Mouse (Mus musculus): ENCODE measurements around the gene Gdf11. TPM values are rescaled to one million over a fixed set of nuclear protein-coding genes. Genes with fewer than 3 reads are reported as not detected.

Gene Gdf11
- polyA plus RNA-seq, 1 experiment = 0.02 TPM

- no peak for TF ChIP-seq GATA1 (IDR thresholded peaks at IDR 0.05; ENCODE audit: low read length)
Measured at GRCm38 (mm10) chr10:128923013-128923691, 31.6 kb upstream of the Gdf11 start.

DNA sequence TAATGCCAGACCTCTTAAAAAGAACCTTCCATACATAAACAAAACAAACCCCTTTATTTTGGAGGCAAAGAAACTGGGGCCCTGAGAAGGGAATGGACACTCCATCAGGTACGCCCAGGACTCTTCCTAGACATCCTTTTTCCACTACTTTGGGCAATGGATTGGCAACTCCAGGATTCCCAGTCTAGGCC is 31.2 kb upstream of the Gdf11 start, which contains the start of gene Rdh5:
Gene Rdh5 (minus strand): TSS at position 67 of the 191 bp plus-strand sequence.
- TF ChIP-seq GATA1 (IDR thresholded peaks at IDR 0.05; ENCODE audit: low read length) = no peak

GRCm38 (mm10) chr10:128921883-128922821 is 30.6 kb upstream of the Gdf11 start:
- no peak for TF ChIP-seq GATA1 (IDR thresholded peaks at IDR 0.05; ENCODE audit: low read length)

GRCm38 (mm10) chr10:128921251-128921650 is 29.7 kb upstream of the Gdf11 start:
- TF ChIP-seq GATA1 (IDR thresholded peaks at IDR 0.05; ENCODE audit: low read length) = no peak

- no peak for TF ChIP-seq GATA1 (IDR thresholded peaks at IDR 0.05; ENCODE audit: low read length)
Measured at GRCm38 (mm10) chr10:128920736-128921161, 29.2 kb upstream of the Gdf11 start.

DNA sequence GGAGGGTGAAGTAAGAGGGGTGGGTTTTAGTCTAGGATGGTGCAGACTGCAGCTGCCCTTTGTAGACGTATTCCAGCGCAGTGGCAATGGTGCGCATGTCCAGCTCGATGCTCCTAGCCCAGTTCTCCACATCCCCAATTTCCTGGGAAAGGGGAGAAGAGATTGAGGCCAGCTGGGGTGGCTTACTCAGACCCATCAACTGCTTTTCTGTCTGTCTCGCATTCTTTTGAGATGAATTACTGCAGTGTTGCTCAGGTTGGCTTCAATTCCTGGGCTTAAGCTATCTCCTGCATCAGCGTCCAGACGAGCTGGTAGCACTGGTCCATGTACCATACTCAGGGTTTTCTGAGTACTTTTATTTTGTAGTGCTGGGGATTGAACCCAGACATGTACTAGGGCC is 28.4 kb upstream of the Gdf11 start:
- TF ChIP-seq GATA1 (IDR thresholded peaks at IDR 0.05; ENCODE audit: low read length) = no peak

- TF ChIP-seq GATA1 (IDR thresholded peaks at IDR 0.05; ENCODE audit: low read length) = no peak
Measured at GRCm38 (mm10) chr10:128919203-128919631, 27.7 kb upstream of the Gdf11 start.

DNA sequence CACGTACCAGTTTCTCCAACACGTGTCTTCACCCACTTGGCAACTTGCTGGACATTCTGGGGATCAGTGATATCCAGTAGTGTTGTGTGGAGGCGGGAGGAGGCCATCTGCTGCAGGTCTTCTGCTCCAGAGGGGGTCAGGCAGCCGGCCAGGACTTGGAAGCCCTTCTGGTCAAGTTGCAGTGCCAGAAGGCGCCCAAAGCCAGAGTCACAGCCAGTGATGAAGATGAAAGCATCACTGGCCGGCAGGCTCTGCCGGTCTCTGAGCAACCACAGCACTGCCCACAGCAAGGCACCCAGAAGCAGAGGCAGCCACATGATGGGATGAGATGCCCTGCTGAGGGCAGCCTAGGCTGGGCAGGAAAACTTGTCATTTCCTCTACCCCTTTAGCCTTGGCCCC is 26.7 kb upstream of the Gdf11 start:
- TF ChIP-seq GATA1 (IDR thresholded peaks at IDR 0.05; ENCODE audit: low read length) = no peak

DNA sequence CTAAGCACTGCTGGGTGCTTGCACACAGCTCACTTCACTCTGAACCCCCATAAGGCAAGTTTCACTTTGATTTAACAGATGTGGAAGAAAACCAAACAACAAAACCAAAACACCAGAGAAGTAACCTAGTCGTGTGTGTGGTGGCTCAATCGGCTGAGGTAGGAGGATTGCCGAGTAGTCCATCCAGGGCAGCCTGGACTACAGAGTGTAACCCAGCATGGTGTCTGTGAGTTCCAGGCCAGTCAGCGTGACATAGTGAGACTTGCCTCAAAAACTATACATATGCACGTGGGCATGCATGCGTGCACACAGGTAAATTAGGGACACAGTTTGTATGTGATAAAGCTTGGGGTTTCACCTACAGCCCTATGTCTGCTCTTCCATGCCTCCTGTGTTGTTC is 25.9 kb upstream of the Gdf11 start:
- no peak for TF ChIP-seq GATA1 (IDR thresholded peaks at IDR 0.05; ENCODE audit: low read length)

GRCm38 (mm10) chr10:128916665-128917064 is 25.1 kb upstream of the Gdf11 start:
- no peak for TF ChIP-seq GATA1 (IDR thresholded peaks at IDR 0.05; ENCODE audit: low read length)

DNA sequence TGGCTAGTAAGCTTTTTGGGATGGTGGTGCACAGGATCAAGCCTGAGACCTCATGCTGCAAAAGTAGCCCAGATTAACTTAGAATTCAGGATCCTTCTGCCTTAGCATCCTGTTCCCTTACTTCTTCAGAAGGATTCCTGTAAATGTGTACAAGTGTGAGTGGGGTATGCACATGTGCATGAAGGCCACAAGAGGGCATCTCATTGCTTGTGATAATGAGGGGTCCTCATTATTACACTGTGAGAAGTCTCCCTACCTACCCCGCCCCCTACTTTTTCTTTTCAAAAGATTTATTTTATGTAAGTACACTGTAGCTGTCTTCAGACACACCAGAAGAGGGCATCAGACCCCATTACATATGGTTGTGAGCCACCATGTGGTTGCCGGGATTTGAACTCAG is 24.0 kb upstream of the Gdf11 start:
- no peak for TF ChIP-seq GATA1 (IDR thresholded peaks at IDR 0.05; ENCODE audit: low read length)

DNA sequence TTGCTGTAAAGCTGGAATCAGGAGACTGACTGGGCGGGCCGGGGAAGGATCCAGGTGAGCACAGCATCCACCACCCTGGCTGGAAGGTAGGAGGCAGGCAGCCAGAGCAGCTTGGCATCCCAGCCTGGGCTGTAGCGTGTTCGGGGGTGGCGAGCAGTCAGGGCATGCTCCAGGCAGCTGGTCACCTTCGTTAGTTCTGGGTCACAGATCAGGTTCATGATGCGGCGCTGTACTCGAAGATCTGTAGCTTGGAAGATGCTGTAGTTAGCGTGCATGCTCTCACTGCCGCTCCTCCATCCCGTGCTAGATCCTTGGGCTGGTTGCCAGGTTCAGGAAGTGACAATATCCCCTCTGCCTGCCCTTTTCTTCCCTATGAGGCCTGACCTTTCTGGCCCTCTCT is 22.2 kb upstream of the Gdf11 start:
- TF ChIP-seq GATA1 (IDR thresholded peaks at IDR 0.05; ENCODE audit: low read length) = no peak

GRCm38 (mm10) chr10:128913219-128913618 is 21.7 kb upstream of the Gdf11 start:
- TF ChIP-seq GATA1 (IDR thresholded peaks at IDR 0.05; ENCODE audit: low read length) = no peak

DNA sequence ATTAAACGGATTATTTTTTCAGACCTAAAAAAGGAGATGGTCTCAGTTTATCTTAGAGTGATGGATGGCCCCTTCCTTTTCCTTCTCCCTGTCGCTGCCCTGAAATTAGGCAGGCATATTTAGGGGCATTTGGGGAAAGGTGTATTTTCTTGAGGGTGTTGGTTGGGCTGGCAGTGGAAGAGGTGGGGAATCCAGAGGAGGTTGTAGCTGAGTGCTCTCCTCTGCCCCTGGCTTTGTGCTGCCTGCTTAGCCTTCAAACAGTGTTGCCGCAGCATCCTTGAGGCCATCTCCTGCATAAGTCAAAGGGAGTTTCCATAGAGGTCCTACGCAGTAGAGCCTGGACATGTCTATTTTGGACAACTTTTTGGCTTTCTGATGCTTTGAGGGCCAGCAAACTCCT is 21.3 kb upstream of the Gdf11 start:
- TF ChIP-seq GATA1 (IDR thresholded peaks at IDR 0.05; ENCODE audit: low read length) = no peak

DNA sequence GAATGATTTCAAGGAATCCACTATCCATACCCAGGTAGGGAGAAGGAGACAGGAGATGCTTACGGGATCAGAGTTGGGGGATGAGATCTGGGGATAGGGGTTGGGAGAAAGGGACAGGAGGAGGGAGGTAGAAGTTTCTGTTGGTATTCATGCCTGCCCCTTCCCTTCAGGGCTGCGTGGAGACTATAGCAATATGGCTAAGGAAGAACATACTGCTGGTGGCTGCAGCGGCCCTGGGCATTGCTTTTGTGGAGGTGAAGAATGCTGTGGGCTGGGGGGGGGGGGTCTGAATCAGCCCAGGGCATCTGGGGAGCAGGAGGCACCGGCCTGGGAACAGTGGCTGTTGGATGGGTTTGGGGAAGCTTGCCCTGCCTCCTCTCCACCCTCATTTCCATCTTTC is 20.8 kb upstream of the Gdf11 start:
- no peak for TF ChIP-seq GATA1 (IDR thresholded peaks at IDR 0.05; ENCODE audit: low read length)

GRCm38 (mm10) chr10:128911430-128911829 is 19.9 kb upstream of the Gdf11 start:
- TF ChIP-seq GATA1 (IDR thresholded peaks at IDR 0.05; ENCODE audit: low read length) = no peak
